Mouse (Mus musculus): ENCODE data around the gene Vsx1. TPM values are rescaled to one million over a fixed set of nuclear protein-coding genes. Genes with fewer than 3 reads are reported as not detected.

Vsx1 gene
- polyA plus RNA-seq, 1 experiment from 2014 or later: not detected

Other genes with a start within 250 kb of the Vsx1 start
- gene Zfp442, start 237.9 kb downstream of the Vsx1 start, polyA plus RNA-seq (2015; fragmentation: Nextera tagmentation; extraction: Ambion mirVana): 7.4 and 8.1 TPM in 2 replicates
- 0.08 TPM in 1 of 2 replicates, not detected in the other for gene Zfp345, start 204.3 kb downstream of the Vsx1 start, polyA plus RNA-seq (2015; fragmentation: Nextera tagmentation; extraction: Ambion mirVana)
- 0.89 and 1.2 TPM in 2 replicates for gene Cst7, start 118.9 kb downstream of the Vsx1 start, polyA plus RNA-seq (2015; fragmentation: Nextera tagmentation; extraction: Ambion mirVana)
- gene Apmap, start 80.8 kb downstream of the Vsx1 start, polyA plus RNA-seq (2015; fragmentation: Nextera tagmentation; extraction: Ambion mirVana): 40.1 and 40.5 TPM in 2 replicates
- gene Acss1, start 20.9 kb downstream of the Vsx1 start, polyA plus RNA-seq (2015; fragmentation: Nextera tagmentation; extraction: Ambion mirVana): 27.8 and 30.9 TPM in 2 replicates
- gene Entpd6, start 59.7 kb upstream of the Vsx1 start, polyA plus RNA-seq (2015; fragmentation: Nextera tagmentation; extraction: Ambion mirVana): 27.3 and 31.1 TPM in 2 replicates
- gene Pygb, start 97.4 kb upstream of the Vsx1 start, polyA plus RNA-seq (2015; fragmentation: Nextera tagmentation; extraction: Ambion mirVana): 97.5 and 99.4 TPM in 2 replicates
- gene Abhd12, start 215.4 kb upstream of the Vsx1 start, polyA plus RNA-seq (2015; fragmentation: Nextera tagmentation; extraction: Ambion mirVana): 58.3 and 58.7 TPM in 2 replicates
- 33.3 and 35.6 TPM in 2 replicates for gene Gins1, start 216.0 kb upstream of the Vsx1 start, polyA plus RNA-seq (2015; fragmentation: Nextera tagmentation; extraction: Ambion mirVana)

Data from stomach, embryonic 15.5 days (tissue).